Mouse (Mus musculus) kidney, embryonic 15.5 days (tissue): ENCODE data around the gene Rasgef1b. TPM values are rescaled to one million over a fixed set of nuclear protein-coding genes. Genes with fewer than 3 reads are reported as not detected.

ENCODE experiments used
- ATAC-seq: fragments of 200-750 bp; cut with Nextera tagmentation; replicated peaks from 2 replicates; pipeline ENCODE4 v1.8.0; 2017; ENCODE audit warnings: moderate TSS enrichment; ENCODE audit not compliant: low FRiP score
- H3K27ac ChIP-seq: fragments of 300-500 bp; sonication (generic); 2 replicates; pipeline ENCODE4 v1.5.1; 2015; ENCODE audit warnings: mild to moderate bottlenecking, inconsistent platforms
- H3K27me3 ChIP-seq: fragments of 300-500 bp; sonication (generic); 2 replicates; pipeline ENCODE4 v1.6.1; 2015; ENCODE audit warnings: inconsistent platforms
- H3K36me3 ChIP-seq: fragments of 300-500 bp; sonication (generic); 2 replicates; pipeline ENCODE4 v1.6.1; 2015; ENCODE audit warnings: inconsistent platforms
- H3K4me1 ChIP-seq: fragments of 300-500 bp; sonication (generic); 2 replicates; pipeline ENCODE4 v1.6.1; 2015; ENCODE audit warnings: inconsistent platforms
- H3K4me2 ChIP-seq: fragments of 300-500 bp; sonication (generic); 2 replicates; pipeline ENCODE4 v1.6.1; 2015; ENCODE audit warnings: moderate library complexity, mild to moderate bottlenecking, inconsistent platforms
- H3K4me3 ChIP-seq: fragments of 300-500 bp; sonication (generic); replicated peaks from 2 replicates; pipeline ENCODE4 v1.5.1; 2015; ENCODE audit warnings: mild to moderate bottlenecking, inconsistent platforms
- H3K9ac ChIP-seq: fragments of 300-500 bp; sonication (generic); 2 replicates; pipeline ENCODE4 v1.6.1; 2015; ENCODE audit warnings: mild to moderate bottlenecking, inconsistent platforms
- H3K9me3 ChIP-seq: fragments of 300-500 bp; sonication (generic); replicated peaks from 2 replicates; pipeline ENCODE4 v1.6.1; 2016; ENCODE audit warnings: inconsistent platforms
- WGBS: fragments of 180-500 bp; shearing (Covaris S2); methylation state at CpG from one replicate; pipeline ENCODE4 v1.1.7; 2015; ENCODE audit warnings: mixed read lengths; 5-methylcytosine and 5-hydroxymethylcytosine counted together
- polyA plus RNA-seq: library from polyadenylated mRNA; unstranded; fragments of >200 nt; fragmentation: Nextera tagmentation; extraction: Ambion mirVana; gene quantifications from 2 replicates; pipeline ENCODE4 v1.2.1, GENCODE M21; 2015

The Rasgef1b gene
- polyA plus RNA-seq, 1 experiment from 2014 or later = 7.0 TPM

DNA sequence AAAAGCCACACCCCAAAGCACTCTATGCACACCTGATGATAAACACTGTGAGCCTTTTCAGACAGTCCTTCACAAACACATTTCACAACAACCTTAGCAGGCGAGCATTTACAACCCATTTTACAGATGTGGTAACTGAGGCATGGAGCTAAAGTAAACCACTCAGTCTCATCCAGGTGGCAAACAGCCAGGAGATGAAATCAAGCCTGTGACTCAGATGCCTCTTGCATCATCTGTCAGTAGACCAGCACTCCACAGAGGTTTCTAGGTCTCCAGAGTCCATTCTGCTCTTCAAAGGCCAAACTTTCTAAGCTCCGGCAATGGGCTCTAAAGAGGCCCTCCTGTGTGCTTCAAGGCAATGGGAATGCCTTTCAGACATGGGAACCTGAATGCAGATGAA, 396.8 kb downstream of the Rasgef1b start:
- no peak overlapping the region for H3K4me2 ChIP-seq
- no peaks in the 10 kb centered on the region for H3K4me1 ChIP-seq
- no peak overlapping the region for H3K27ac ChIP-seq
- H3K9me3 ChIP-seq = no peaks in the 10 kb centered on the region
- no peaks in the 10 kb centered on the region for H3K27me3 ChIP-seq
- no peaks in the 10 kb centered on the region for H3K36me3 ChIP-seq
- WGBS = 91% methylated on average over 2 of the region's 2 CpGs
- no peak overlapping the region for H3K4me3 ChIP-seq
- no peak for ATAC-seq
- H3K9ac ChIP-seq = no peak overlapping the region

DNA sequence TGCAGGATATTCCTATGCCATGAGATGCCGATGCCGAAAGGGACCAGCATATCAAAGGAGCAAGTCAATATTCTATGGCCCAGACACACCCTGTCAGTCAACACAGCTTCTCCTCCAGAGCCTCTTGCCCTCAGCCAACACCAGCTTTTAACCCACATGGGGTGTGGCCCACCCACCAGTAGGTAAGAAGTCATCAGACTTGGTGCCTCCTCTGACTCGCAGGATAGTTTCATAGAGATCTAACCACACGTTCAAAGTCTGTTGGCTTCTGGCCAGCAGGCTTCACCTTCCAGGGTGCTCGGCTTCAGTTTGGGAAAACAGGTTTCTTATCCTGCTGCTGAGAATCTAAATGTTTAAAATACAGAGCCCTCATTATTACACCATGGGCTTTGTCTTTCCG, 399.8 kb downstream of the Rasgef1b start:
- H3K9ac ChIP-seq = no peak overlapping the region
- no peak overlapping the region for H3K4me3 ChIP-seq
- ATAC-seq = no peak
- no peak overlapping the region for H3K4me2 ChIP-seq
- H3K27ac ChIP-seq = no peak overlapping the region
- no peaks in the 10 kb centered on the region for H3K36me3 ChIP-seq
- WGBS = 79% methylated on average over 6 of the region's 6 CpGs
- no peaks in the 10 kb centered on the region for H3K4me1 ChIP-seq
- no peaks in the 10 kb centered on the region for H3K27me3 ChIP-seq
- no peaks in the 10 kb centered on the region for H3K9me3 ChIP-seq

GRCm38 (mm10) chr5:99327019-99327418, 401.8 kb downstream of the Rasgef1b start:
- no peak overlapping the region for H3K4me3 ChIP-seq
- H3K27ac ChIP-seq = no peak overlapping the region
- no peak overlapping the region for H3K9ac ChIP-seq
- no peaks in the 10 kb centered on the region for H3K27me3 ChIP-seq
- H3K4me1 ChIP-seq = no peaks in the 10 kb centered on the region
- H3K4me2 ChIP-seq = no peak overlapping the region
- H3K36me3 ChIP-seq = no peaks in the 10 kb centered on the region
- WGBS = 86% methylated on average over 2 of the region's 2 CpGs
- H3K9me3 ChIP-seq = no peaks in the 10 kb centered on the region
- no peak for ATAC-seq

GRCm38 (mm10) chr5:99325301-99325700, 403.6 kb downstream of the Rasgef1b start:
- H3K4me1 ChIP-seq = no peaks in the 10 kb centered on the region
- H3K27me3 ChIP-seq = no peaks in the 10 kb centered on the region
- no peaks in the 10 kb centered on the region for H3K36me3 ChIP-seq
- H3K27ac ChIP-seq = no peak overlapping the region
- H3K9me3 ChIP-seq = no peaks in the 10 kb centered on the region
- H3K9ac ChIP-seq = no peak overlapping the region
- no peak overlapping the region for H3K4me3 ChIP-seq
- no peak for ATAC-seq
- H3K4me2 ChIP-seq = no peak overlapping the region

DNA sequence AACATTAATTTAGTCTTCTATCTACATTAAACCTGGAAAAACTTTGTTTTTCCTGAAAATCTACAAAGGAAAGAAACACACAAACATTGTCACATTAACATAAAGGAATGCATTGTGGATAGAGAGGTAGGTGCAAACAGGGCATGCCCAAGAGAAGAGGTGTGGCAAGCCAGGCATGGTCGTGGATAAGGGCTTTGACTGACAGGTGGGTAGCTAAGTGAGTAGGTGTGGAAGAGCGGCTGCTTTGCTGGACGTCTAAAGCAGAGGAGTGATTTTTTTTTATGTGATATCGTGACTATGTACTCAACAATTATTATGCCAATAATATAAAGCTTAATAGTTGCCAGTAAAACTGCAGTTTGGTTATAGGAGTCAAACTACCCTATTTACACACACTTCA, 408.1 kb downstream of the Rasgef1b start:
- no peak overlapping the region for H3K9ac ChIP-seq
- H3K27me3 ChIP-seq = no peaks in the 10 kb centered on the region
- H3K9me3 ChIP-seq = no peaks in the 10 kb centered on the region
- H3K27ac ChIP-seq = no peak overlapping the region
- H3K4me2 ChIP-seq = no peak overlapping the region
- H3K36me3 ChIP-seq = no peaks in the 10 kb centered on the region
- ATAC-seq = no peak
- H3K4me3 ChIP-seq = no peak overlapping the region
- no peaks in the 10 kb centered on the region for H3K4me1 ChIP-seq
- whole genome bisulfite sequencing = 66% methylated on average over 4 of the region's 4 CpGs

DNA sequence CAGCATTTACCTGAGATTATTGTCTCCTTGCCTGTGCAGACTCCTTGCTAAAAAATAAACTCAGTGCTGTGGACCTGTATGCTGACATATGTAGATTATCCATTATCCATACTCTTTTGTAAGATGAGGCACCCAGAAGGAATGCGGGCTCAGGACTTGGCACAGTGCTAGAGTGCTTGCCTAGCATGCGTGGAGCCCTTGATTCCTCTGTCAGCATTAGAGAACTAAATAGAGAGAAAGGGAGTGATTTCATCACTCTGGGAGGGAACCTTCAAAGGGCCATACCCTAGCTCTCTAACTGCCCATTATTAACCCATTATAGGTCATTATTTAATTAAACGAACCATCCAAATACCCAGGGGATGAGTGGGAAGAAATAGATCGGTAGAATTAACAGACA, 430.9 kb downstream of the Rasgef1b start:
- ATAC-seq = no peak
- no peaks in the 10 kb centered on the region for H3K9me3 ChIP-seq

GRCm38 (mm10) chr5:99296348-99296747, 432.5 kb downstream of the Rasgef1b start:
- H3K4me2 ChIP-seq = no peak overlapping the region
- H3K4me1 ChIP-seq = 0 out of 2 replicates have a peak, but pooled peaks cover 5% of the 10 kb centered on the region
- H3K9me3 ChIP-seq = no peaks in the 10 kb centered on the region
- no peak overlapping the region for H3K27ac ChIP-seq
- WGBS = 51% methylated on average over 2 of the region's 2 CpGs
- ATAC-seq = no peak
- no peak overlapping the region for H3K4me3 ChIP-seq
- H3K36me3 ChIP-seq = no peaks in the 10 kb centered on the region
- H3K9ac ChIP-seq = no peak overlapping the region
- no peaks in the 10 kb centered on the region for H3K27me3 ChIP-seq

More for the DNA sequence above, 430.9 kb downstream of the Rasgef1b start:
- 65% methylated on average over 4 of the region's 4 CpGs for WGBS
- H3K4me1 ChIP-seq = 0 out of 2 replicates have a peak, but pooled peaks cover 5% of the 10 kb centered on the region
- H3K36me3 ChIP-seq = no peaks in the 10 kb centered on the region
- no peak overlapping the region for H3K4me3 ChIP-seq
- no peak overlapping the region for H3K9ac ChIP-seq
- no peaks in the 10 kb centered on the region for H3K27me3 ChIP-seq
- H3K27ac ChIP-seq = no peak overlapping the region
- no peak overlapping the region for H3K4me2 ChIP-seq

DNA sequence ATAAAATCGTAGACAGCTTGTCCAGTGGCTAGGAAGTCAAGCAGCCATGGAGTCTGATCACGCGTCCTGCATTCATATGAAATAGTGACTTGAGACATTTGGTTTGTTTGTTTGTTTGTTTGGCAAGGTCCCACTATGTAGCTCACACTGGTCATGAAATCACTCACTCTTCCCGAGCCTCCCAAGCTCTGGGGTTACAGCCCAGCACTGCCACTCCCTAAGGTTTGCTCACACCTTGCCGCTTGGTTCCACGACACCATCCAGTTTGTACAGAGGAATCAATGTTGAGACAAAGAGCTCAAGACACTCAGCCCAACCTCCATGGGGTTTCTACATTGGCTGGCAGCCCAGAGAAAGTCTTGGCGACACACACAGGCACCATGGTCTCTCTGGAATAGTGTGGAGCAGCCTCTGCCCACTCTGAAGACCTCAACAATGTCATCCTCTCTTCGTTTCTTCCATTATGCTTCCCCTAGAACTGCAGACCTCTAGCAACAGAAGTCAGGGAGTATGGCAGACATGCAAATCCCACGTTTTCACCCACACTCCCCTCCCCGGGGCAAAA, 436.5 kb downstream of the Rasgef1b start:
- H3K4me3 ChIP-seq = no peak overlapping the region
- 0 out of 2 replicates have a peak, but pooled peaks cover 5% of the 10 kb centered on the region for H3K4me1 ChIP-seq
- no peak overlapping the region for H3K9ac ChIP-seq
- ATAC-seq = no peak
- no peak overlapping the region for H3K4me2 ChIP-seq
- H3K27ac ChIP-seq = no peak overlapping the region
- H3K36me3 ChIP-seq = no peaks in the 10 kb centered on the region
- no peaks in the 10 kb centered on the region for H3K9me3 ChIP-seq
- WGBS = 71% methylated on average over 10 of the region's 10 CpGs
- H3K27me3 ChIP-seq = no peaks in the 10 kb centered on the region

- ATAC-seq = no peak
- 76% methylated on average over 12 of the region's 12 CpGs for WGBS
- H3K4me1 ChIP-seq = 0 out of 2 replicates have a peak, but pooled peaks cover 5% of the 10 kb centered on the region
These were observed 437.6 kb downstream of the Rasgef1b start for GRCm38 (mm10) chr5:99291084-99291830.

DNA sequence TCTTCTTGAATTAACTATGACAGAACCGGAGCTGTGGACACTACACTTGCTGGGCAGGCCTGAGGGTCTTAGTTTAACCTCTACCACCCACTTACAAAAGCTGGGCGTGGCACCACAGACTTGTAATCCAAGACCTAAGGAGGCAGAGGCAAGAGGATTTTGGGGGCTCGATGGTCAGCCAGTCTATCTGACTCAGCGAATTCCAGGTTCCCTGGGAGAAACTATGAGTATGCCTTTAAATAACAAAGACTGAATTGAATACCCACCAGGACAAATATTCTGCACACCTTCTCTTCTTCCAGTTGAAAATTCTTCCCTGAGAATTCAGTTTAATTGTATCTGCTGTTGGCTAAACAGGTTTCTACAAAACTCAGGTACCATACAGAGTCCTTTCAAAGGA, 440.6 kb downstream of the Rasgef1b start:
- Histone ChIP-seq H3K4me3 (no peak overlapping the region), H3K36me3 (no peaks in the 10 kb centered on the region), H3K4me2 (no peak overlapping the region), H3K4me1 (no peaks in the 10 kb centered on the region), H3K27me3 (no peaks in the 10 kb centered on the region), H3K9me3 (no peaks in the 10 kb centered on the region), H3K27ac (no peak overlapping the region), H3K9ac (no peak overlapping the region)
- WGBS = 75% methylated on average over 4 of the region's 4 CpGs
- ATAC-seq = no peak

More at GRCm38 (mm10) chr5:99291084-99291830, 437.6 kb downstream of the Rasgef1b start:
- Histone ChIP-seq H3K4me3 (no peak overlapping the region), H3K27me3 (no peaks in the 10 kb centered on the region), H3K9ac (no peak overlapping the region), H3K4me2 (no peak overlapping the region), H3K27ac (no peak overlapping the region), H3K36me3 (no peaks in the 10 kb centered on the region), H3K9me3 (no peaks in the 10 kb centered on the region)

DNA sequence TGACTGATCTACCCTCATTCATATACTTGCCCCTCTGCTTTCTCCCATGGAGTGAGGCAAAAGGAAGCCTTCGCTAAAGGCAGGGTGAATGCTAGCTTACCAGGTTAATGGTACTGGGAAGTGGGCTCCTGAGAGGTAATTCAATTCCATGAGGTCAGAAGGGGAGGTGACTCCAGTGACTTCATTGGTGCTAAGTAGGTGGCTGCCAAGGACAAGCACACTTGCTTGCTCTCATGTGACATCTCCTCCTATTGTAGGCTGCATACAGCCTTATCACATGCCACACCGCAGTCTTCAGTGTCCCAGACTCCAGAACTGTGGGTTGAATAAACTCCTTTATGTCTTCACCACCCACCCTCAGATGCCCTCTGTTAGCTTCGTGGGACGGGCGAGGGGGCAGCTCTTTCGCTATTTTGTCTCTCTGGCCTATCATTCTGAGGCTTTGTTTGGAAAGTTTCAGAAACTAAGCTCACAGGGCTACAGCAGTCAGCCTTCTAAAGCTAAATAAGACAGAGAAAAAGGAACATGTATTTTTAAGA, 441.1 kb downstream of the Rasgef1b start:
- no peak for ATAC-seq
- H3K9me3 ChIP-seq = no peaks in the 10 kb centered on the region
- 86% methylated on average over 6 of the region's 6 CpGs for WGBS

GRCm38 (mm10) chr5:99286575-99286974, 442.3 kb downstream of the Rasgef1b start:
- WGBS = 64% methylated on average over 6 of the region's 6 CpGs
- no peak for ATAC-seq
- no peaks in the 10 kb centered on the region for H3K36me3 ChIP-seq

More for the DNA sequence above, 441.1 kb downstream of the Rasgef1b start:
- no peak overlapping the region for H3K4me3 ChIP-seq
- H3K27me3 ChIP-seq = no peaks in the 10 kb centered on the region
- H3K27ac ChIP-seq = no peak overlapping the region
- H3K4me2 ChIP-seq = no peak overlapping the region
- H3K9ac ChIP-seq = no peak overlapping the region
- no peaks in the 10 kb centered on the region for H3K4me1 ChIP-seq
- no peaks in the 10 kb centered on the region for H3K36me3 ChIP-seq

More at GRCm38 (mm10) chr5:99286575-99286974, 442.3 kb downstream of the Rasgef1b start:
- no peak overlapping the region for H3K9ac ChIP-seq
- H3K9me3 ChIP-seq = no peaks in the 10 kb centered on the region
- no peak overlapping the region for H3K27ac ChIP-seq
- no peaks in the 10 kb centered on the region for H3K4me1 ChIP-seq
- H3K4me2 ChIP-seq = no peak overlapping the region
- no peak overlapping the region for H3K4me3 ChIP-seq
- no peaks in the 10 kb centered on the region for H3K27me3 ChIP-seq
